Mouse (Mus musculus) heart, postnatal 14 days (tissue): Measurements from ENCODE around the gene Anapc11. TPM values are rescaled to one million over a fixed set of nuclear protein-coding genes. Genes with fewer than 3 reads are reported as not detected.
A peak's percentile ranks its signal among the peaks of the same experiment; 100 is the strongest.
"Not testable (repeated sequence)": the region's sequence is repeated elsewhere in the genome, so short reads cannot be mapped to it uniquely, and the experiment has no call there.

Experiments
- DNase-seq, 2 experiments: peaks; one replicate each; pipeline ENCODE4 v3.0.0; 2021 to 2022
- intact Hi-C: fragments of 180-260 bp; cut with DNase I; formaldehyde crosslinking; loops from one replicate; pipeline ENCODE4 v1.15.1; 2025
- total RNA-seq, 2 experiments: library from RNA; stranded (reverse); gene quantifications; 2 replicates each; pipeline ENCODE4 v1.2.3; 2021

The Anapc11 gene
- total RNA-seq, 2 experiments from 2014 or later: 86.2 to 87.5 TPM

GRCm38 (mm10) chr11:120573585-120574277 is 24.5 kb upstream of the Anapc11 start:
- intact Hi-C loops: no loop called here

DNA sequence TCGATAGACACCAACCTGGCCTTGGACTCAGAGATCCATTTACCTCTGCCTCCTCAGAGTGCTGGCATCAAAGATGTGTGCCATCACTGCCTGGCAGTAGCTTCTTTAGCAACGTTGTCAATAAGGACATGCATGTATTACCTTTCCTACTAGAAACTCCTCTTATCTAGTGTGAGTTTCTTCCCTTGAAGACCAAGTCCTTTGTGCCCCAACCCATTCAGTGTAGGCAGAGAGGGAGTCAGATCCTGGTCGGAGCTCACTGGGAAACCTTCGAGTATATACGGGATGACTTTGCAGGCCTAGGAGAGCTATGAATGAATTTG is 24.0 kb upstream of the Anapc11 start:
- intact Hi-C loops: no loop called here
- no peak for DNase-seq

More at GRCm38 (mm10) chr11:120573585-120574277, 24.5 kb upstream of the Anapc11 start:
- DNase-seq: no peak

DNA sequence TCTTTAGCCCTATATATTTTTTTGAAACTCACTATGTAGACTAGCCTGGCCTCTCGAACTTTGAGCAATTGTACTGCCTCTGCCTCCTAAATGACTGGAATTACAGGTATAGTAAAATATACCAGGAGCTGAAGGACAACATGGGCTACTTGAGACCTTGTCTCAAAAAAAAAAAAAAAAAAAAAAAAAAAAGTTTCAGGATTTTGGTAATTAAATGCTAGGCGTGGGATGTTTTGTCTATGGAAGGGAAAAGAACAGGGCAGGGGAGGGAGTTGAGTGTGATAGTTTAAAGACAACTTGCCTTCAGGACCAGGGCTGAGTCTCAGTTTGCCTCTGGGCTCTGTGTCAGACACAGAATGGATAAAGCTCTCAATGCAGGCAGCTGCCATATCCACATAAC is 23.2 kb upstream of the Anapc11 start:
- intact Hi-C loops: loop anchor here (5.0 kb wide), 1 partner anchor 137 kb away; the partner anchor contains the start of genes Cenpx and Lrrc45
- no peak for DNase-seq

- intact Hi-C loops: loop anchor here (5.0 kb wide), 1 partner anchor 136 kb away; the partner anchor contains the start of genes Cenpx and Lrrc45
- DNase-seq: no peak
These were observed 22.3 kb upstream of the Anapc11 start for GRCm38 (mm10) chr11:120575940-120576339.

DNA sequence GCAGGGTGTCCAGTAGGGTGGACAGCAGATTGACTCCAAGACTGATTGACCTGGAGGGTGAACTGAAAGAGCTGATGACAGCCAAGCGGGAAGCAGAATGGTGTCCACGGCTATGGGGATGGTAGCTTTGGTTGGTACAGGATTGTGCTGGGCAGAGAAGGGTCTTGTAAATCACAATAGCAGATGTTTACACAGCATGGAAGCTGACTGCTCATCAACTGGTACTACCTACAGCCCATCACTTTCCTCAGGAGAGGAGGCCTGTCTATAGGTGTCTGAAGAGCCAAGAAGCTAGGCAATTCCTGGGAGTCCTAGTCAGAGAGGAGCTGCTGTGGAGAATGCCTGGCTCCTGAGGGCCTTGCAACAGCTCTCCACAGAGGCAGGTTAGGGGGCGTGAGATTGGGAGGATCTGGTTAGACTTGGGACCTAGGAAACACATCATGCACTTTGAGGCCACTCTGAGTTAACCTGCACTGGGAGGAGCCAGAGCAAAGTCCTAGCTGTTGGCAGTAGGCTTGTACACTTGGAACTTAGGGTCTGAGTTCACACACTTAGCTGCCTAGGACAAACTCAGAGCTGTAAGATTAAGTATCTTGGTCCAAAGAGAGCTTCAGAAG is 21.7 kb upstream of the Anapc11 start:
- intact Hi-C loops: loop anchor here (5.0 kb wide), 1 partner anchor 136 kb away; the partner anchor contains the start of genes Cenpx and Lrrc45
- DNase-seq: no peak

- no peak for DNase-seq
- intact Hi-C loops: loop anchor here (5.0 kb wide), 1 partner anchor 135 kb away; the partner anchor contains the start of genes Cenpx and Lrrc45
These were observed 20.8 kb upstream of the Anapc11 start for GRCm38 (mm10) chr11:120577211-120578023.

GRCm38 (mm10) chr11:120578024-120578693 is 20.1 kb upstream of the Anapc11 start:
- DNase-seq: no peak
- intact Hi-C loops: loop anchor here (5.0 kb wide), 1 partner anchor 134 kb away; the partner anchor contains the start of genes Cenpx and Lrrc45

GRCm38 (mm10) chr11:120578694-120579243 is 19.5 kb upstream of the Anapc11 start:
- no peak for DNase-seq
- intact Hi-C loops: loop anchor here (1.0 to 5.0 kb wide), 2 partner anchors 64 to 134 kb away; partner anchors contain the start of genes Cenpx and Lrrc45

GRCm38 (mm10) chr11:120579316-120580107 is 18.7 kb upstream of the Anapc11 start:
- intact Hi-C loops: loop anchor here (1.0 to 5.0 kb wide), 2 partner anchors 65 to 133 kb away; partner anchors contain the start of genes Cenpx and Lrrc45
- peak; percentile 79 to 85 for DNase-seq

DNA sequence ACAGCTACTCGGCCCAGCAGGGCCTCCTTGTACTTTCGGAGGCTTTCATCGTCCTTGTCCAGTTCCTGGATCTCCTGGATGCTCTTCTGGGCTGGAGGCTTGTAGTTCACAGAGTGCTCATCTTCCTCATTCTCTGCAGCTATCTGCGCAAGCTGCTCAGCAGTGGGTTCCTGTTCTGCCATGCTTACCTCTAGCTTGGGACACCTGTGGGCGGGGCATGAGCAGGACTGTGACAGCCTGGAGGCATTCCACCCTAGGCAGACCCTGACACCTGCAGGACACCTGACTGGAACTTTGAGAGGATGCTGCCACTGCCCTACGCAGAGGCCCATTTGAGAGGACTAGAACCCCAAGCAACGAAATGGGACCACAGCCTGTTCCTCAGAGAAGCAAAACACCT is 18.0 kb upstream of the Anapc11 start:
- DNase-seq: peak in 1 of 2 experiments; percentile 11

GRCm38 (mm10) chr11:120580871-120581331 is 17.3 kb upstream of the Anapc11 start:
- intact Hi-C loops: no loop called here
- DNase-seq: peak; percentile 58 to 67

More for the DNA sequence above, 18.0 kb upstream of the Anapc11 start:
- intact Hi-C loops: no loop called here

GRCm38 (mm10) chr11:120581490-120582267 is 16.5 kb upstream of the Anapc11 start, which contains the start of gene Arhgdia:
Gene Arhgdia, minus strand, starts transcription at chr11:120581624.
- intact Hi-C loops: no loop called here
- DNase-seq: peak; percentile 93

DNA sequence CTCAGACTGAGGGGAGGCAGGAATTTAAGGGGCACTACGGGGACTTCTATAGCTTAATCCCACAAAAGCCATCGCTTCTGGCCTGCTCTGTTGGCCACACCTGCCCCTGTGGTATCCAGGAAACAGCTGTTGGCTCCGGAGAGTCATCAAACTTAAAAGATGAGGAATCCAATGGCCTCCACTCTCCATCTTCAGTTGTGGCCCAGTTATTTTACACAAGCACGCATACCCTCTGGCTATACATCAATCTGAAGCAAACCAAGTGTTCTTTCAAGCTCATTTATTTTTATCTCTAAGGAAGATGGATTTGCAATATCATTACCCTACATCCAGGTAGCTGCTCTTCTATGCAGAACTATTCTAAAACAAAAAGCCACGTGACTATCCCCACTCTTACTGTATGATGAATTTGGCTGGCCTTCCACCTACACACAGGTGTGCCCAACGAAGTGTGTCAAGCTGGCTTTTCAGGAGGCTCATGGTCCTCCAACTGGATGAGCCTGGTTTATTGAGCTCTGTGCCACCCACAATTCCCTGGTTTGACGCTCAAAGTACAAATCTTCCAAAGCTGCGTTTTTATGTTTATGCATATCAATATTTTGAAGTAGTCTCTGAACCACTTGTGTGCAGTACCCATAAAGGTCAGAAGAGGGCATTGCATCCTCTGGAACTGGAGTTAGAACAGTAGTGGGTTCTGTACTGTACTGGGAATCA is 15.8 kb upstream of the Anapc11 start:
- peak; percentile 14 to 46 for DNase-seq
- intact Hi-C loops: no loop called here

DNA sequence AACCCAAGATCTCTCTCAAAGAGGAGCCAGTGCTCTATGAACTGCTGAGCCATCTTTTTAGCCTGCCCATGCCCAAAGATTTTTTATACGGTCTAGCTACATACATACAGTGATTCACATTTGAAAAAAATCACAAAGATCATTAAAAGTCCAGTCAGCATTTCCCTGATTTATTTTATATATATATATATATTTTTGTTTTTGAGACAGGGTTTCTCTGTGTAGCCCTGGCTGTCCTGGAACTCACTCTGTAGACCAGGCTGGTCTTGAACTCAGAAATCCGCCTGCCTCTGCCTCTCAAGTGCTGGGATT is 15.3 kb upstream of the Anapc11 start:
- intact Hi-C loops, DNase-seq: not testable (repeated sequence)

DNA sequence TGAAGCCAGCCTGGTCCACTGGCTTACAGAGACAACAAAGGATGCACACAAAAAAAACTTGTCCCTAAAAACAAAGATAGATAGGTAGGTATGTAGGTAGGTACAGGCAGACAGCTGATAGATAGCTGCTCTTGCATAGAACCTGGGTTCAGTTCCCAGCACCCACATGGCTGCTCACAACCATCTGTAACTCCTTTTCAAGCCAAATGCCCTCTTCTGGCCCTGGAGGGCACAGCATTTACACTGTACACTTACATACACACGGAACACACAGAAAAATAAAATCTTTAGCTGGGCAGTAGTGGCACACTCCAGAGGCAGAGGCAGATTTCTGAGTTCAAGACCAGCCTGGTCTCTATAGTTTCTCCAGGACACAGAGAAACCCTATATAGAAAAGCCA is 14.3 kb upstream of the Anapc11 start:
- no peak for DNase-seq
- intact Hi-C loops: no loop called here

DNA sequence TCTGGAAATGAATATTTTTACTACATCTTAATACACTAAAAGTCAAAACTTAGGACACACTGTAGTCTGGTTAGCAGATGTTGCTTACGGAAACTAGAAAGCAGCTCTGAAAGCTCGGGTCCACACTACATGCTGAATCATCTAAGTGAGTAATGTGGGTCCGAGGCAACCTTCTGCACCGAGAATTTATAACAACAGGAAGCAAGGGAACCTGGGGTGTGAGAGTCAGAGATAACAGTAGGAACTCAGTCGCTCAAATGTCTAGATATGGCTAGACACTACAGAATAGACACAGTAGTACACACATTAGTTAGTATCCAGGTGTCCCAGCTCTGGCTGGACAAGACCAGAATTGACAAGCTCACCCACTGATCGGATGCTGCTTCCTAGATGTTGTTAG is 9.7 kb upstream of the Anapc11 start:
- no peak for DNase-seq
- intact Hi-C loops: no loop called here
